Mouse (Mus musculus): ENCODE measurements around the gene Irgc1. TPM values are rescaled to one million over a fixed set of nuclear protein-coding genes. Genes with fewer than 3 reads are reported as not detected.

Irgc1 gene
- total and polyA plus RNA-seq, 3 experiments, result 0.09 to 2.0 (median 0.33) TPM

- H3K36me3 ChIP-seq (replicated peaks), result peaks cover 94% of the 10 kb centered on the region
- TF ChIP-seq GATA1 (IDR thresholded peaks at IDR 0.05; ENCODE audit: borderline replicate concordance, low read length) (no peak), TAL1 (conservative IDR thresholded peaks at IDR 0.05; ENCODE audit: low read depth, low read length) (peak; percentile 74), GATA2 (IDR thresholded peaks at IDR 0.05; ENCODE audit: borderline replicate concordance, low read depth, low read length) (no peak), CTCF (IDR thresholded peaks at IDR 0.05; ENCODE audit: low read depth, low read length) (no peak), POLR2AphosphoS5 (IDR thresholded peaks at IDR 0.05; ENCODE audit: insufficient replicate concordance, low read depth, low read length) (no peak)
These were observed 68.0 kb downstream of the Irgc1 start for GRCm38 (mm10) chr7:24384070-24384469.

GRCm38 (mm10) chr7:24382730-24383372 lies 69.2 kb downstream of the Irgc1 start:
- Histone ChIP-seq H3K9me3 (replicated peaks) (no peaks in the 10 kb centered on the region), H3K4me3 (ENCODE audit: low read depth, low read length) (peak overlapping the region; percentile 0; the same call in 1 of the 2 replicates), H3K36me3 (replicated peaks) (peaks cover 99% of the 10 kb centered on the region), H3K4me1 (ENCODE audit: insufficient read depth, low read depth, low read length) (peaks cover 91% of the 10 kb centered on the region), H3K27me3 (ENCODE audit: insufficient read depth, low read length) (no peaks in the 10 kb centered on the region)
- TF ChIP-seq GATA2 (IDR thresholded peaks at IDR 0.05; ENCODE audit: borderline replicate concordance, low read depth, low read length) (no peak), GATA1 (IDR thresholded peaks at IDR 0.05; ENCODE audit: borderline replicate concordance, low read length) (no peak), TAL1 (conservative IDR thresholded peaks at IDR 0.05; ENCODE audit: low read depth, low read length) (no peak), CTCF (IDR thresholded peaks at IDR 0.05; ENCODE audit: low read depth, low read length) (no peak), POLR2AphosphoS5 (IDR thresholded peaks at IDR 0.05; ENCODE audit: insufficient replicate concordance, low read depth, low read length) (no peak)
- ATAC-seq (ENCODE audit: extremely low read depth, insufficient number of reproducible peaks, low FRiP score, poor library complexity, severe bottlenecking) (no peak), DNase-seq (ENCODE audit: low spot score) (no peak)

More at GRCm38 (mm10) chr7:24384070-24384469, 68.0 kb downstream of the Irgc1 start:
- H3K4me1 ChIP-seq (ENCODE audit: insufficient read depth, low read depth, low read length), result peaks cover 90% of the 10 kb centered on the region
- no peaks in the 10 kb centered on the region for H3K9me3 ChIP-seq (replicated peaks)
- no peaks in the 10 kb centered on the region for H3K27me3 ChIP-seq (ENCODE audit: insufficient read depth, low read length)
- DNase-seq (ENCODE audit: low spot score), result no peak
- H3K4me3 ChIP-seq (ENCODE audit: low read depth, low read length), result peak overlapping the region; percentile 55; the same call in 1 of the 2 replicates
- ATAC-seq (ENCODE audit: extremely low read depth, insufficient number of reproducible peaks, low FRiP score, poor library complexity, severe bottlenecking), result peak; percentile 29; the same call in 1 of the 2 replicates

Other genes with a start within 250 kb of the Irgc1 start
Only the 20 nearest of the 22 such genes appear.
- gene Zfp109, start 214.7 kb downstream of the Irgc1 start, total RNA-seq (2014; fragmentation: Nextera tagmentation), result 1.7 and 3.1 TPM in 2 replicates
- gene Zfp109, start 214.7 kb downstream of the Irgc1 start, total RNA-seq (2017), result 0.81 and 1.3 TPM in 2 replicates
- 0.24 and 0.25 TPM in 2 replicates for gene Zfp109, start 214.7 kb downstream of the Irgc1 start, polyA plus RNA-seq (2012)
- gene Zfp108, start 197.5 kb downstream of the Irgc1 start, total RNA-seq (2014; fragmentation: Nextera tagmentation), result 0.30 TPM in 1 of 2 replicates, not detected in the other
- 0.17 and 0.22 TPM in 2 replicates for gene Zfp108, start 197.5 kb downstream of the Irgc1 start, total RNA-seq (2017)
- not detected in 2 replicates for gene Zfp108, start 197.5 kb downstream of the Irgc1 start, polyA plus RNA-seq (2012)
- gene Zfp93, start 181.9 kb downstream of the Irgc1 start, total RNA-seq (2014; fragmentation: Nextera tagmentation), result 1.9 and 2.4 TPM in 2 replicates
- 2.3 and 2.4 TPM in 2 replicates for gene Zfp93, start 181.9 kb downstream of the Irgc1 start, total RNA-seq (2017)
- gene Zfp93, start 181.9 kb downstream of the Irgc1 start, polyA plus RNA-seq (2012), result 0.36 and 0.79 TPM in 2 replicates
- 14.7 and 19.0 TPM in 2 replicates for gene Zfp61, start 151.1 kb downstream of the Irgc1 start, total RNA-seq (2014; fragmentation: Nextera tagmentation)
- gene Zfp61, start 151.1 kb downstream of the Irgc1 start, total RNA-seq (2017), result 21.5 and 23.2 TPM in 2 replicates
- gene Zfp61, start 151.1 kb downstream of the Irgc1 start, polyA plus RNA-seq (2012), result 3.9 and 5.0 TPM in 2 replicates
- gene Zfp94, start 135.6 kb downstream of the Irgc1 start, total RNA-seq (2014; fragmentation: Nextera tagmentation), result 8.9 and 12.5 TPM in 2 replicates
- gene Zfp94, start 135.6 kb downstream of the Irgc1 start, total RNA-seq (2017), result 5.4 and 6.0 TPM in 2 replicates
- gene Zfp94, start 135.6 kb downstream of the Irgc1 start, polyA plus RNA-seq (2012), result 3.1 and 3.5 TPM in 2 replicates
- gene Tescl, start 118.4 kb downstream of the Irgc1 start, total RNA-seq (2014; fragmentation: Nextera tagmentation), result not detected in 2 replicates
- gene Tescl, start 118.4 kb downstream of the Irgc1 start, total RNA-seq (2017), result not detected in 2 replicates
- not detected in 2 replicates for gene Tescl, start 118.4 kb downstream of the Irgc1 start, polyA plus RNA-seq (2012)
- not detected in 2 replicates for gene Lypd5, start 103.1 kb downstream of the Irgc1 start, total RNA-seq (2014; fragmentation: Nextera tagmentation)
- gene Lypd5, start 103.1 kb downstream of the Irgc1 start, total RNA-seq (2017), result not detected in 2 replicates
- not detected in 2 replicates for gene Lypd5, start 103.1 kb downstream of the Irgc1 start, polyA plus RNA-seq (2012)
- gene Kcnn4, start 82.0 kb downstream of the Irgc1 start, total RNA-seq (2014; fragmentation: Nextera tagmentation), result 14.0 and 40.3 TPM in 2 replicates
- gene Kcnn4, start 82.0 kb downstream of the Irgc1 start, total RNA-seq (2017), result 20.4 and 22.9 TPM in 2 replicates
- gene Kcnn4, start 82.0 kb downstream of the Irgc1 start, polyA plus RNA-seq (2012), result 66.2 and 70.4 TPM in 2 replicates
- gene Smg9, start 52.7 kb downstream of the Irgc1 start, total RNA-seq (2014; fragmentation: Nextera tagmentation), result 21.7 and 77.3 TPM in 2 replicates
- 16.1 and 19.1 TPM in 2 replicates for gene Smg9, start 52.7 kb downstream of the Irgc1 start, total RNA-seq (2017)
- gene Smg9, start 52.7 kb downstream of the Irgc1 start, polyA plus RNA-seq (2012), result 61.5 and 67.4 TPM in 2 replicates
- not detected in 2 replicates for gene Plaur, start 10.2 kb upstream of the Irgc1 start, total RNA-seq (2014; fragmentation: Nextera tagmentation)
- 0.11 and 0.17 TPM in 2 replicates for gene Plaur, start 10.2 kb upstream of the Irgc1 start, total RNA-seq (2017)
- gene Plaur, start 10.2 kb upstream of the Irgc1 start, polyA plus RNA-seq (2012), result 0.11 and 0.17 TPM in 2 replicates
- gene Cadm4, start 29.7 kb upstream of the Irgc1 start, total RNA-seq (2014; fragmentation: Nextera tagmentation), result not detected in 2 replicates
- 0.06 TPM in 1 of 2 replicates, not detected in the other for gene Cadm4, start 29.7 kb upstream of the Irgc1 start, total RNA-seq (2017)
- 0.02 and 0.16 TPM in 2 replicates for gene Cadm4, start 29.7 kb upstream of the Irgc1 start, polyA plus RNA-seq (2012)
- 1.7 and 2.6 TPM in 2 replicates for gene Zfp428, start 54.7 kb upstream of the Irgc1 start, total RNA-seq (2014; fragmentation: Nextera tagmentation)
- gene Zfp428, start 54.7 kb upstream of the Irgc1 start, total RNA-seq (2017), result 3.8 and 4.4 TPM in 2 replicates
- 39.9 and 53.3 TPM in 2 replicates for gene Zfp428, start 54.7 kb upstream of the Irgc1 start, polyA plus RNA-seq (2012)
- not detected in 2 replicates for gene AC161166.1, start 60.2 kb upstream of the Irgc1 start, total RNA-seq (2014; fragmentation: Nextera tagmentation)
- 0.22 TPM in 1 of 2 replicates, not detected in the other for gene AC161166.1, start 60.2 kb upstream of the Irgc1 start, total RNA-seq (2017)
- gene AC161166.1, start 60.2 kb upstream of the Irgc1 start, polyA plus RNA-seq (2012), result not detected in 2 replicates
- gene Irgq, start 78.4 kb upstream of the Irgc1 start, total RNA-seq (2014; fragmentation: Nextera tagmentation), result 5.5 and 6.2 TPM in 2 replicates
- 4.0 and 4.6 TPM in 2 replicates for gene Irgq, start 78.4 kb upstream of the Irgc1 start, total RNA-seq (2017)
- gene Irgq, start 78.4 kb upstream of the Irgc1 start, polyA plus RNA-seq (2012), result 3.6 and 3.9 TPM in 2 replicates
- gene Pinlyp, start 93.8 kb upstream of the Irgc1 start, total RNA-seq (2014; fragmentation: Nextera tagmentation), result not detected in 2 replicates
- not detected in 2 replicates for gene Pinlyp, start 93.8 kb upstream of the Irgc1 start, total RNA-seq (2017)
- gene Pinlyp, start 93.8 kb upstream of the Irgc1 start, polyA plus RNA-seq (2012), result not detected in 2 replicates
- gene Xrcc1, start 94.0 kb upstream of the Irgc1 start, total RNA-seq (2014; fragmentation: Nextera tagmentation), result 52.7 and 69.8 TPM in 2 replicates
- gene Xrcc1, start 94.0 kb upstream of the Irgc1 start, total RNA-seq (2017), result 79.2 and 85.9 TPM in 2 replicates
- gene Xrcc1, start 94.0 kb upstream of the Irgc1 start, polyA plus RNA-seq (2012), result 211 and 326 TPM in 2 replicates
- 9.1 and 12.0 TPM in 2 replicates for gene Ethe1, start 135.2 kb upstream of the Irgc1 start, total RNA-seq (2014; fragmentation: Nextera tagmentation)
- 4.8 and 8.6 TPM in 2 replicates for gene Ethe1, start 135.2 kb upstream of the Irgc1 start, total RNA-seq (2017)
- 11.0 and 12.0 TPM in 2 replicates for gene Ethe1, start 135.2 kb upstream of the Irgc1 start, polyA plus RNA-seq (2012)
- not detected in 2 replicates for gene Zfp575, start 135.3 kb upstream of the Irgc1 start, total RNA-seq (2014; fragmentation: Nextera tagmentation)
- 0.05 TPM in 1 of 2 replicates, not detected in the other for gene Zfp575, start 135.3 kb upstream of the Irgc1 start, total RNA-seq (2017)
- gene Zfp575, start 135.3 kb upstream of the Irgc1 start, polyA plus RNA-seq (2012), result not detected in 2 replicates
- 2.3 and 8.0 TPM in 2 replicates for gene Phldb3, start 158.5 kb upstream of the Irgc1 start, total RNA-seq (2014; fragmentation: Nextera tagmentation)
- gene Phldb3, start 158.5 kb upstream of the Irgc1 start, total RNA-seq (2017), result 1.1 and 1.4 TPM in 2 replicates
- gene Phldb3, start 158.5 kb upstream of the Irgc1 start, polyA plus RNA-seq (2012), result 4.9 and 6.0 TPM in 2 replicates
- not detected in 2 replicates for gene Lypd3, start 184.3 kb upstream of the Irgc1 start, total RNA-seq (2014; fragmentation: Nextera tagmentation)
- 0.23 TPM in 1 of 2 replicates, not detected in the other for gene Lypd3, start 184.3 kb upstream of the Irgc1 start, total RNA-seq (2017)
- not detected in 2 replicates for gene Lypd3, start 184.3 kb upstream of the Irgc1 start, polyA plus RNA-seq (2012)